Mouse (Mus musculus) stomach, postnatal 0 days (tissue): ENCODE results near the gene Lrrc3c. TPM values are rescaled to one million over a fixed set of nuclear protein-coding genes. Genes with fewer than 3 reads are reported as not detected.
"Not testable (repeated sequence)": the region's sequence is repeated elsewhere in the genome, so short reads cannot be mapped to it uniquely, and the experiment has no call there.

ENCODE experiments used
- ATAC-seq: fragments of 200-750 bp; cut with Nextera tagmentation; 2 replicates; pipeline ENCODE4 v1.8.0; 2017; ENCODE audit not compliant: low FRiP score, low TSS enrichment
- DNase-seq: peaks from one replicate; pipeline ENCODE4 v3.0.0-alpha.2; 2016; ENCODE audit warnings: low spot score
- H3K27ac ChIP-seq: fragments of 300-500 bp; sonication (generic); replicated peaks from 2 replicates; pipeline ENCODE4 v1.5.1; 2014; ENCODE audit warnings: mild to moderate bottlenecking, control low read depth
- H3K27me3 ChIP-seq: fragments of 300-500 bp; sonication (generic); 2 replicates; pipeline ENCODE4 v1.6.1; 2014; ENCODE audit warnings: low read length; ENCODE audit not compliant: control insufficient read depth, insufficient read depth
- H3K36me3 ChIP-seq: fragments of 300-500 bp; sonication (generic); 2 replicates; pipeline ENCODE4 v1.6.1; 2014; ENCODE audit warnings: low read length, mixed read lengths; ENCODE audit not compliant: control insufficient read depth, insufficient read depth
- H3K4me1 ChIP-seq: fragments of 300-500 bp; sonication (generic); replicated peaks from 2 replicates; pipeline ENCODE4 v1.6.1; 2014; ENCODE audit warnings: antibody characterized with exemption; ENCODE audit not compliant: control insufficient read depth, insufficient read depth
- H3K4me2 ChIP-seq: fragments of 300-500 bp; sonication (generic); replicated peaks from 2 replicates; pipeline ENCODE4 v1.6.1; 2014; ENCODE audit warnings: low read depth, mild to moderate bottlenecking, control low read depth, moderate library complexity
- H3K4me3 ChIP-seq: fragments of 300-500 bp; sonication (generic); 2 replicates; pipeline ENCODE4 v1.5.1; 2014; ENCODE audit warnings: low read depth, low read length, control low read depth
- H3K9ac ChIP-seq: fragments of 300-500 bp; sonication (generic); 2 replicates; pipeline ENCODE4 v1.6.1; 2014; ENCODE audit warnings: mild to moderate bottlenecking, low read length, control low read depth, mixed read lengths
- H3K9me3 ChIP-seq: fragments of 300-500 bp; sonication (generic); 2 replicates; pipeline ENCODE4 v1.6.1; 2016; ENCODE audit warnings: low read length; ENCODE audit not compliant: control insufficient read depth
- CTCF ChIP-seq: IDR thresholded peaks from 2 replicates; pipeline ENCODE4 v1.5.1; 2016; ENCODE audit warnings: antibody characterized with exemption, low read depth, mild to moderate bottlenecking, moderate library complexity
- EP300 ChIP-seq: optimal IDR thresholded peaks from 2 replicates; pipeline ENCODE3; 2016; ENCODE audit warnings: antibody characterized with exemption
- WGBS: fragments of 180-500 bp; shearing (Covaris S2); extraction: QIAGEN DNeasy Blood & Tissue Kit; methylation state at CpG from one replicate; pipeline ENCODE4 v1.1.7; 2014; 5-methylcytosine and 5-hydroxymethylcytosine counted together
- polyA plus RNA-seq: library from polyadenylated mRNA; unstranded; fragments of >200 nt; fragmentation: Nextera tagmentation; extraction: Ambion mirVana; gene quantifications from 2 replicates; pipeline ENCODE4 v1.2.1, GENCODE M21; 2015

The Lrrc3c gene
- polyA plus RNA-seq, 1 experiment from 2014 or later, result not detected

DNA sequence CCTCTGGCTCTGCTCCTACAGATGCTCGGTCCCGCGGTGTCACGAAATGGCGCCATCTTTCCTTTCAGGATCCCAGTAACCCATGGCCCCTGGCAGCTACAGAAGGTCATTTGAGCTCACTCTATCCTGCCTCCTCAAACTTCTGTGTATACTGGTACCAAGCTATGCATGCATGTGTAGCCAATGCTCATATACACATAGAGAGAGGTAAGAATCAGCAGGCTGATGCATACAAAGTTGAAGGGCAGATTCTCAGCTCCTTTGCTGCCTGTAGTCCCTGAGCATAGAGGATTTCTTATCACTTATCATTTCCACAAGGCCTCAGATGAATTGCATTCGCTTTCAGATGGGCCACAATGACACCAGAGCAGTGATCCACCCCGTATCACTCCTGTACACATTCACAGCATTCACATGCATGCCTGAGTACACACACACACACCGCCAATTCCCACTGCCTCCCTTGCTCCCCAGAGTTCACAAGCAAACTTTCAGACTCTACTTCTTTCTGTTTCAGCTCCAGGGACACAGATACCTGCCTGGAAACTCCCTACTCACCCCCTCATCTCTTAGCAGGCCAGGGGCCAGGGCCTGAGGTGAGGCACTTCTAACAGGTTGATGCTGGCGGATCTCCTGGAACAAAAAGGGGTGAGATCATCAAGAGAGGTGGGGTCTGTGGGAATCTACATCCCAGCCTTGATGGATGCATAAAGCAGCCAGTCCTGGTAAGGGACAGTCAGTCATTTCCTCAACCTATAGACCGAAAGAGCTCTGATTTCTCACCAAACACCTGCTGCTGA is 27.7 kb downstream of the Lrrc3c start, which contains the start of the genes Gm12355 and Gsdma3:
Gene Gm12355, minus strand, starts transcription at position 51 of the 800 bp plus-strand sequence.
Gene Gsdma3, plus strand, starts transcription at position 750 of the 800 bp plus-strand sequence.
- H3K27me3 ChIP-seq, result no peaks in the 10 kb centered on the region
- no peak for DNase-seq
- no peaks in the 10 kb centered on the region for H3K9me3 ChIP-seq
- TF ChIP-seq CTCF (no peak), EP300 (no peak)
- no peak within 1 kb of the TSS for H3K9ac ChIP-seq
- H3K36me3 ChIP-seq, result no peaks in the 10 kb centered on the region
- WGBS, result 84% methylated on average over 10 of the region's 10 CpGs
- H3K4me3 ChIP-seq, result no peak within 1 kb of the TSS
- no peak for ATAC-seq
- H3K4me1 ChIP-seq, result no peaks in the 10 kb centered on the region
- H3K4me2 ChIP-seq, result no peak within 1 kb of the TSS
- H3K27ac ChIP-seq, result no peak within 1 kb of the TSS

GRCm38 (mm10) chr11:98628706-98629105 is 30.6 kb downstream of the Lrrc3c start:
- TF ChIP-seq CTCF, result no peak
- TF ChIP-seq EP300, result no peak

DNA sequence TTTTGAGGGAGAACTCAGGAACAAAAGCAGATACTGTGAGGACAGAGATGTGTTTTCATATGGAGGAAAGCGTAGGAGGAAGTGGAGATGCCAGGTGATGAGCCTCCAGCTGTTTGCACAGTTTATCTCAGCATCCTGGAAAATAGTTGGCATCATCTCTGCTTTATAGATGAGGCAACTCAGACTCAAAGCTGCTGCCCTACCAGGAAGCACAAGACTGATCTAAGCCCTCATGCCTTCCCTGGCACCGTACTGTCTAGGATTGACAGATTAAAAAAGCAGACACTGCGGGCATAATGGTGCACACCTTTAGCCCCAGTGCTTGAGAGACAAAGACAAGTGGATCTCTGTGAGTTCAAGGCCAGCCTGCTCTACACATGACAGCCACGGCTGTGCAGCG is 32.6 kb downstream of the Lrrc3c start:
- H3K9ac ChIP-seq, result no peak overlapping the region
- WGBS, result 83% methylated on average over 5 of the region's 5 CpGs
- ATAC-seq (no peak), DNase-seq (no peak)
- no peak overlapping the region for H3K27ac ChIP-seq
- no peaks in the 10 kb centered on the region for H3K27me3 ChIP-seq
- no peaks in the 10 kb centered on the region for H3K36me3 ChIP-seq
- no peak overlapping the region for H3K4me3 ChIP-seq
- no peaks in the 10 kb centered on the region for H3K4me1 ChIP-seq
- no peak overlapping the region for H3K4me2 ChIP-seq
- TF ChIP-seq EP300 (no peak), CTCF (no peak)
- no peaks in the 10 kb centered on the region for H3K9me3 ChIP-seq

More at GRCm38 (mm10) chr11:98628706-98629105, 30.6 kb downstream of the Lrrc3c start:
- Histone ChIP-seq H3K4me2 (no peak overlapping the region), H3K36me3 (no peaks in the 10 kb centered on the region), H3K27me3 (no peaks in the 10 kb centered on the region), H3K27ac (no peak overlapping the region), H3K4me1 (no peaks in the 10 kb centered on the region), H3K4me3 (no peak overlapping the region), H3K9me3 (no peaks in the 10 kb centered on the region), H3K9ac (no peak overlapping the region)
- DNase-seq (no peak), ATAC-seq (no peak)
- WGBS, result 94% methylated on average over 3 of the region's 3 CpGs

- H3K9ac ChIP-seq, H3K4me1 ChIP-seq, H3K4me2 ChIP-seq, H3K27ac ChIP-seq, H3K36me3 ChIP-seq, H3K4me3 ChIP-seq, H3K27me3 ChIP-seq, H3K9me3 ChIP-seq: not testable (repeated sequence)
- peak; percentile 57 for DNase-seq
- TF ChIP-seq CTCF, result peak; percentile 69
- 30% methylated on average over 10 of the region's 10 CpGs for WGBS
- peak; percentile 75 for ATAC-seq
These were observed 37.4 kb downstream of the Lrrc3c start for GRCm38 (mm10) chr11:98635312-98635970.

GRCm38 (mm10) chr11:98637501-98637900 is 39.4 kb downstream of the Lrrc3c start:
- H3K4me1 ChIP-seq, result no peaks in the 10 kb centered on the region
- H3K27ac ChIP-seq, result no peak overlapping the region
- H3K27me3 ChIP-seq, result no peaks in the 10 kb centered on the region
- H3K4me2 ChIP-seq, result no peak overlapping the region
- peak; percentile 38; the same call in 1 of the 2 replicates for ATAC-seq
- DNase-seq, result no peak
- no peaks in the 10 kb centered on the region for H3K9me3 ChIP-seq
- H3K9ac ChIP-seq, result no peak overlapping the region
- no peak overlapping the region for H3K4me3 ChIP-seq
- no peak for TF ChIP-seq CTCF
- no peak for TF ChIP-seq EP300
- 65% methylated on average over 1 of the region's 1 CpGs for WGBS
- no peaks in the 10 kb centered on the region for H3K36me3 ChIP-seq

- 54% methylated on average over 5 of the region's 5 CpGs for WGBS
- H3K4me3 ChIP-seq, result no peak overlapping the region
- no peak overlapping the region for H3K9ac ChIP-seq
- no peaks in the 10 kb centered on the region for H3K9me3 ChIP-seq
- no peak overlapping the region for H3K4me2 ChIP-seq
- ATAC-seq (no peak), DNase-seq (no peak)
- no peaks in the 10 kb centered on the region for H3K36me3 ChIP-seq
- no peaks in the 10 kb centered on the region for H3K4me1 ChIP-seq
- TF ChIP-seq CTCF, result no peak
- no peak overlapping the region for H3K27ac ChIP-seq
- H3K27me3 ChIP-seq, result no peaks in the 10 kb centered on the region
These were observed 42.0 kb downstream of the Lrrc3c start for GRCm38 (mm10) chr11:98640091-98640490.
